Mouse (Mus musculus) hindbrain, postnatal 0 days (tissue): ENCODE data around the gene Trim37. TPM values are rescaled to one million over a fixed set of nuclear protein-coding genes. Genes with fewer than 3 reads are reported as not detected.
"Not testable (repeated sequence)": the region's sequence is repeated elsewhere in the genome, so short reads cannot be mapped to it uniquely, and the experiment has no call there.

ENCODE experiments used
- ATAC-seq: fragments of 200-750 bp; cut with Nextera tagmentation; 2 replicates; pipeline ENCODE4 v1.8.0; 2017; ENCODE audit warnings: mild to moderate bottlenecking, moderate TSS enrichment, moderate library complexity
- DNase-seq: peaks from one replicate; pipeline ENCODE4 v3.0.0-alpha.2; 2015; ENCODE audit warnings: low spot score
- H3K27ac ChIP-seq: fragments of 300-500 bp; sonication (generic); 2 replicates; pipeline ENCODE4 v1.5.1; 2014; ENCODE audit warnings: mild to moderate bottlenecking
- H3K27me3 ChIP-seq: fragments of 300-500 bp; sonication (generic); 2 replicates; pipeline ENCODE4 v1.6.1; 2014; ENCODE audit warnings: low read length, mixed read lengths; ENCODE audit not compliant: insufficient read depth
- H3K36me3 ChIP-seq: fragments of 300-500 bp; sonication (generic); 2 replicates; pipeline ENCODE4 v1.6.1; 2014; ENCODE audit warnings: low read length, mixed read lengths; ENCODE audit not compliant: insufficient read depth
- H3K4me1 ChIP-seq: fragments of 300-500 bp; sonication (generic); 2 replicates; pipeline ENCODE4 v1.6.1; 2014; ENCODE audit warnings: antibody characterized with exemption, low read length, mixed read lengths; ENCODE audit not compliant: insufficient read depth
- H3K4me2 ChIP-seq: fragments of 300-500 bp; sonication (generic); 2 replicates; pipeline ENCODE4 v1.6.1; 2014; ENCODE audit warnings: low read depth, mild to moderate bottlenecking, low read length, moderate library complexity, mixed read lengths
- H3K4me3 ChIP-seq: fragments of 300-500 bp; sonication (generic); 2 replicates; pipeline ENCODE4 v1.5.1; 2014; ENCODE audit warnings: low read length
- H3K9ac ChIP-seq: fragments of 300-500 bp; sonication (generic); replicated peaks from 2 replicates; pipeline ENCODE4 v1.6.1; 2014; ENCODE audit warnings: mild to moderate bottlenecking, low read length, moderate library complexity, mixed read lengths
- H3K9me3 ChIP-seq: fragments of 300-500 bp; sonication (generic); 2 replicates; pipeline ENCODE4 v1.6.1; 2016; ENCODE audit warnings: low read length, mixed read lengths
- CTCF ChIP-seq: IDR thresholded peaks from 2 replicates; pipeline ENCODE4 v1.5.1; 2016; ENCODE audit warnings: antibody characterized with exemption, control low read depth, low read depth
- WGBS: fragments of 180-500 bp; shearing (Covaris S2); extraction: QIAGEN DNeasy Blood & Tissue Kit; methylation state at CpG from one replicate; pipeline ENCODE4 v1.1.7; 2014; 5-methylcytosine and 5-hydroxymethylcytosine counted together
- polyA plus RNA-seq: library from polyadenylated mRNA; unstranded; fragments of >200 nt; fragmentation: Nextera tagmentation; extraction: Ambion mirVana; gene quantifications from 2 replicates; pipeline ENCODE4 v1.2.1, GENCODE M21; 2015
- total RNA-seq: library from RNA; depleted of rRNA; stranded (reverse); fragments of >200 nt; gene quantifications from 2 replicates; pipeline ENCODE4 v1.2.3, GENCODE M21; 2014

Gene Trim37
- total and polyA plus RNA-seq, 2 experiments from 2014 or later, result 75.3 to 107 TPM

DNA sequence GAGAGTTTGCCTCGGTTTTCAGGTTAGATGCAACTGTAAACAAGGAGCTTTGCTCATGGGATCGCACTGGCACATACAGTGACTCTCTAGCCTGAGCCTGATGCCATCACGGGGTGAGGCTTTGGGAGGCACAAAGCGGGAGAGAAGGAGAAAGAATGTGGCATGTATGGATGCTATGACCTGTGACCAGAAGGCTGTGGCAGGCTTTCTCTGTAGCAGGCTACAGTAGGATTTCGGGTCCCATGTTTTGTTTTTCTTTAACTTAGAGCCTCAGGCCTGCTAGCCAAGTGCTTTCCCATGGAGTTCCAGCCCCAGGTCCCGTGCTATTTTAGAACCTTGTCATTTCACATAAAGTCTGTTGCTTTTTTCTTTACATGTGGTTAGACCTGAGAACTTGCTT lies 123.3 kb downstream of the Trim37 start:
- no peak overlapping the region for H3K4me3 ChIP-seq
- 76% methylated on average over 6 of the region's 6 CpGs for WGBS

GRCm38 (mm10) chr11:87253294-87253693 lies 126.4 kb downstream of the Trim37 start:
- no peak overlapping the region for H3K4me2 ChIP-seq
- H3K36me3 ChIP-seq, result no peaks in the 10 kb centered on the region
- 87% methylated on average over 6 of the region's 6 CpGs for WGBS
- no peaks in the 10 kb centered on the region for H3K27me3 ChIP-seq
- TF ChIP-seq CTCF, result no peak
- H3K4me1 ChIP-seq, result no peaks in the 10 kb centered on the region
- DNase-seq (no peak), ATAC-seq (no peak)
- no peak overlapping the region for H3K4me3 ChIP-seq
- no peak overlapping the region for H3K9ac ChIP-seq
- H3K9me3 ChIP-seq, result no peaks in the 10 kb centered on the region
- no peak overlapping the region for H3K27ac ChIP-seq

More for the DNA sequence above, 123.3 kb downstream of the Trim37 start:
- H3K36me3 ChIP-seq, result no peaks in the 10 kb centered on the region
- H3K4me2 ChIP-seq, result no peak overlapping the region
- no peak for TF ChIP-seq CTCF
- no peak overlapping the region for H3K27ac ChIP-seq
- DNase-seq (no peak), ATAC-seq (no peak)
- H3K27me3 ChIP-seq, result no peaks in the 10 kb centered on the region
- H3K9me3 ChIP-seq, result no peaks in the 10 kb centered on the region
- H3K4me1 ChIP-seq, result peaks cover 6% of the 10 kb centered on the region
- no peak overlapping the region for H3K9ac ChIP-seq

DNA sequence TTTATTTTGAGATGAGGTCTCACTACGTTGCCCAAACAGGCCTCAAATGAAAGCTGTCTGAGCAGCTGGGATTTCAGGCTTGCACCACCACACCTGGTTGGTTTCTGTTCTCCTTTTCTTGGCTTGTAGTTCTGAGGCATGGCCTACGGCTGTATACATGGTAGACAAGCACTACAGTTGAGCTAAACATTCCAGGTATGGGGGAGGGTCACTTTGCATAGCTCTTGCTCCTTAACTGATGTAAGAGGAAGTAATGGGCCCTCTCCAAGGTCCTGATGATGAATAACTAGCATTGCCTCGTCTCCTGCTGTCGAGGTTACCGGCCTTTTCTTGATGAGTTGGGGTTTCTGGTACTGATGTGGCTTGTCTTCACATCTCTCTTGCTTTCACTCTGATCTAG lies 127.3 kb downstream of the Trim37 start:
- Histone ChIP-seq H3K9ac (no peak overlapping the region), H3K4me3 (no peak overlapping the region), H3K4me1 (no peaks in the 10 kb centered on the region), H3K36me3 (no peaks in the 10 kb centered on the region), H3K27me3 (no peaks in the 10 kb centered on the region), H3K27ac (no peak overlapping the region), H3K9me3 (no peaks in the 10 kb centered on the region), H3K4me2 (no peak overlapping the region)
- DNase-seq (no peak), ATAC-seq (no peak)
- WGBS, result 65% methylated on average over 5 of the region's 5 CpGs
- no peak for TF ChIP-seq CTCF

DNA sequence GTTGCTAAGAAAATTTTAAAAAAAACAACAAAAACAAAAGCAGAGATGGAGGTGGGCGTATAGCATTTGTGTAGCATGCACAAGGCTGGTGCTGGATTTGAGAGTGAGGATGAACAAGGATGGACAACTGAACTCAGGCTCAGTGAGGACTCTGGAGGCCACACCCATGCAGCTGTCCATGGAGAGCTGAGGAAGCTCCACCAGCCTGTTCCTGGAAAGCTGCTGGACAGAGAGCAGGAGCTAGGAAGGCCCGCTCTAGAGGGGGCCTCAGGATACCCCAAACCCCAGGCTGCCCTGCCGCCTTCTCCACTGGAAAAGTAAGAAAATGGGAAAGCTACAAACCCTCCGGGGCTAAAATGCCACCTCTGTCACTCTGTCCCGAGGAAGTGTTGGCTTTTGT lies 130.4 kb downstream of the Trim37 start:
- 89% methylated on average over 5 of the region's 5 CpGs for WGBS
- TF ChIP-seq CTCF, result no peak
- H3K4me3 ChIP-seq, result no peak overlapping the region
- no peaks in the 10 kb centered on the region for H3K9me3 ChIP-seq
- no peak overlapping the region for H3K4me2 ChIP-seq
- ATAC-seq (no peak), DNase-seq (no peak)
- no peaks in the 10 kb centered on the region for H3K36me3 ChIP-seq
- no peaks in the 10 kb centered on the region for H3K4me1 ChIP-seq
- H3K9ac ChIP-seq, result no peak overlapping the region
- H3K27ac ChIP-seq, result no peak overlapping the region
- no peaks in the 10 kb centered on the region for H3K27me3 ChIP-seq

DNA sequence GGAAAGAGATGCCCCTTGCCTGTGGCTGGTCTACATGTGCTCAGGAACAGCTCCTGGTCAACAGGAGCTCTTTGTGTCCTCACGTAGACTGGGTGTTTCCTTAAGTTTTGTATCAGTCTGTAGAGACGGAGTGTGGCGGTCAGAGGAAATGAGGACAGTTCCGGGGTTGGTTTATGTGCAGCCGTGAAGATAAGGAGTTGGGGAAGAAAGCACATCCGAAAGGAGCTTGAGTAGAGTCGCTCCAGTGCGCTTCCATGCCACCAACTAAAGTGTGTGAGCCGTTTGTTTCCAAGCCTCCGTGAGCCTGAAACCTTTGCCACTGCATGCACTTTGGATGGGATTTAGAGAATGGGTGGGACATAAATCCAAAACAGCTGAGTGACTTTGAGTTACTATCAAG lies 132.9 kb downstream of the Trim37 start:
- no peaks in the 10 kb centered on the region for H3K4me1 ChIP-seq
- no peaks in the 10 kb centered on the region for H3K36me3 ChIP-seq
- no peak overlapping the region for H3K4me2 ChIP-seq
- no peak overlapping the region for H3K27ac ChIP-seq
- ATAC-seq (no peak), DNase-seq (no peak)
- no peak for TF ChIP-seq CTCF
- no peaks in the 10 kb centered on the region for H3K9me3 ChIP-seq
- no peak overlapping the region for H3K9ac ChIP-seq
- 87% methylated on average over 10 of the region's 10 CpGs for WGBS
- no peaks in the 10 kb centered on the region for H3K27me3 ChIP-seq
- H3K4me3 ChIP-seq, result no peak overlapping the region

- H3K27me3 ChIP-seq, H3K36me3 ChIP-seq, H3K9me3 ChIP-seq, H3K4me3 ChIP-seq, H3K4me1 ChIP-seq, DNase-seq, H3K4me2 ChIP-seq, H3K27ac ChIP-seq, ATAC-seq, H3K9ac ChIP-seq: not testable (repeated sequence)
- 0 out of 2 replicates have a peak, but pooled peaks have one; percentile 21 for TF ChIP-seq CTCF
- WGBS, result 73% methylated on average over 4 of the region's 4 CpGs
Observed at GRCm38 (mm10) chr11:87261705-87262104, 134.8 kb downstream of the Trim37 start.

GRCm38 (mm10) chr11:87263946-87264345 lies 137.1 kb downstream of the Trim37 start:
- DNase-seq (peak; percentile 25), ATAC-seq (no peak)
- no peak overlapping the region for H3K4me2 ChIP-seq
- H3K27ac ChIP-seq, result no peak overlapping the region
- H3K9me3 ChIP-seq, result no peaks in the 10 kb centered on the region
- no peak overlapping the region for H3K4me3 ChIP-seq
- no peak for TF ChIP-seq CTCF
- no peak overlapping the region for H3K9ac ChIP-seq
- WGBS, result 24% methylated on average over 7 of the region's 7 CpGs
- no peaks in the 10 kb centered on the region for H3K4me1 ChIP-seq
- H3K27me3 ChIP-seq, result no peaks in the 10 kb centered on the region
- no peaks in the 10 kb centered on the region for H3K36me3 ChIP-seq
